Mouse (Mus musculus) testis, postnatal 10 days (tissue): ENCODE measurements around the gene Cbr4.
A peak's percentile ranks its signal among the peaks of the same experiment; 100 is the strongest.

Experiments
- DNase-seq: peaks from one replicate; pipeline ENCODE4 v3.0.0; 2021; ENCODE audit warnings: low spot score

Gene Cbr4

GRCm38 (mm10) chr8:61488631-61489030, 1.1 kb downstream of the Cbr4 start:
- DNase-seq, result no peak

- no peak for DNase-seq
These were observed 9.6 kb downstream of the Cbr4 start for GRCm38 (mm10) chr8:61497110-61497509.

DNA sequence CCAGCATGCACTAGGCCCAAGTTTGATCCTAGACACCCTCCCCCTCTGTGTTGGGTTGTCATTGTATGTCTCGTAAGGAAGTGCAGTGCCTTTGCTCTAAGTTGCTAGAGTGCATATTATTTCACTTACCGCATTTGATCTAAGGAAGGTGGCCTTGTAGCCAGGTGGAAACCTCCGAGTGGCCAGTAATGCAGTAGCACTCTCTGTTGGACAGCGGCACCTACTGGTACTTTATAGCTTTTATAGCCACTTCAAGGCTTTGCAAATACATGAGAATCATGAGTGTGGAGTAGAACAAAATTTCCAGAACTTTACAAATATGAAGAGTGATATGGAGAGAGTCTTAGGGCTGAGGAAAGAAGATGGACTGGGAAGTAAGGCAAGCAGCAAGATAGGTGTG, 11.5 kb downstream of the Cbr4 start:
- no peak for DNase-seq

DNA sequence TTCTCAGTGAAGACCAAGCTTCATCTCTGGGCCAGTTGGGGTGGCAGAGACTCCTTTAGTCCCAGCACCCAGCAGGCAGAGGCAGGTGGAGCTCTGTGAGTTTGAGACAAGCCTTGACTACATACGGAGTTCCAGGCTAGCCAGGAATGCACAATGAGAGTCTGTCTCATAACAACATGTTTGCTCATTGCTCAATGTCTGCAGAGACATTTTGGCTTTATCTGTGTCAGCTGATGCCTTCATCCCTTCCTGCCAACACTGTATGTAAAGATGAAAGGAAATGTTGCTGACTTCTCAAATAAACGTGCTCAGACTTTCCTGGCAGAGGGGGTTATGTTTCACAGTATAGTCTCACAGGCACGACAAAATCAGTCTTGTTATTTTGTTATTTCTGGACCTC, 13.4 kb downstream of the Cbr4 start:
- no peak for DNase-seq

GRCm38 (mm10) chr8:61502277-61502676, 14.7 kb downstream of the Cbr4 start:
- no peak for DNase-seq

DNA sequence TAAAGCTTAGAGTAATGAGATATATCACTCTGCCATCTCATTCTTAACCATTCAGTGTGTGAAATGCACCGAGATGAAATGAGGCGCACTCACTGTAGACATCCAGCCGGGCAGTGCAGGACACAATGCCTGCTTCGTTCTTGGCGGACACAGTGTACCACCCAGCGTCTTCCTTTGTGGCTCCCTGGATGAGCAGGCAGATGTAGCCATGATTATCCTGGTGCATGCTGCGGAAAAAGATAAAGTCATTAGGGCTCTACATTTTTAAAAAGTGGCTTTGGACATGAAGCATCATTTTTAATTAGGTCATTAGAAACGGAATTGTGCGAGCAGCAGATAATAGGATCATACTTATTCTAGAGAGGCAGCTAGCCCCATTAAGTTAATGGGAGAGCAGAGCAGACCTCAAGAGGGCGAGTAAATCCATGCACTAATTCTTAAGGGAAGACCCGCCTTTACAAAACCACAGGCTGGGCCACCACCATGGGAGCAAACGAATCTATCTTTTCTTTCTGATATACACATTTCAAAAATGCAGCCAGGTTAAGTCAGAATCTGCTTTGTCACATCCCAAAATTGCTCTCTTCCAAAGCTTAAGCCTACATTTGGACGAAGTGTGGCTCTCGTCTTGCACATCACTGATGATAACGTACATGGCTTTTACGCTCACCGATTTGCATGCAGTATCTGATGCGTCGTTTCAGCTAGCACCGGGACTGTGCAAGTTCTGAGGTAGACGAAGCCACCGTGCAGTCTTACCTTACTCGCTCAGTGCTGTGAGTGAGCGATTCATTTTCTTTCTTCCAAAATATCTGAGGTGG, 27.8 kb downstream of the Cbr4 start:
- DNase-seq, result no peak

GRCm38 (mm10) chr8:61515931-61516744, 28.6 kb downstream of the Cbr4 start:
- DNase-seq, result peak; percentile 89

GRCm38 (mm10) chr8:61516745-61517501, 29.4 kb downstream of the Cbr4 start:
- no peak for DNase-seq

- DNase-seq, result no peak
These were observed 30.1 kb downstream of the Cbr4 start for GRCm38 (mm10) chr8:61517502-61518185.

DNA sequence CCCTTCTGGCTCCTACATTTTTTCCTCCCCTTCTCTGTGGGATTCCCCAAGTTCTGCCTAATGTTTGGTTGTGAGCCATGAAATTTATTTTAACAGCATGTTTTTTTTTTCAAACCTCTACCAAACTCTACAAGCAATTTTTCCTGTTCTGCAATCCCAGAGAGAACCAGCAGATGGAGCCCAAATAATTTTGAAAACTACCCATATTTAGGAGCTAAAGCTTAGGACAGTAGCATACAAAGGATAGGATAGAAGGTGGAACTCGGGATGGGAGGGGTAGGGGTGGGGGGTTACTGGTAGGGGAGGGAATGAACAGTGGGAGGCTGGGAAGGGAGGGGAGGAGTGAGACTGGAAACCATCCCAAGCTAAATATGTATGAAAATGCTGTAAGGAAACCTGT, 34.6 kb downstream of the Cbr4 start:
- DNase-seq, result peak; percentile 58

DNA sequence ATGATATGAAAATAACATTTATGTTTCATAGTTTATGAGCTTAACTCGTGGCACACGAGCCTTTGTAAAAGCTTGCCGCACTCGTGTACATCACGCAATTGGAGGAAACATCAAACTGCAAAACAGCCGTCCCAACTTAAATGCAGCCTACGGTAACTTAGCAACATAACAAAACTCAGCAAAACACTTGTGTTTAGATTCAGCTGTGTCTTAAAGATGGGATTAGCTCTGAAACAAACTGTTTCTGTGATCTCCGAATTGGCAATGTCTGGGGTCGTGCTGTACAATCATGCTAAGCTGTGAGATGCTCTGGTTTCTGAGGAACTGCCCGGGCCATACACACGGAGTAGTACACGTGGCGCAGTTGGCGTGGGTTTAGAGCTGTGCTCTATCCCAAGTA, 39.5 kb downstream of the Cbr4 start:
- DNase-seq, result no peak

- no peak for DNase-seq
These were observed 40.7 kb downstream of the Cbr4 start for GRCm38 (mm10) chr8:61528197-61528596.

- no peak for DNase-seq
These were observed 41.1 kb downstream of the Cbr4 start for GRCm38 (mm10) chr8:61528642-61529041.

- no peak for DNase-seq
These were observed 44.6 kb downstream of the Cbr4 start for GRCm38 (mm10) chr8:61531944-61532795.

GRCm38 (mm10) chr8:61532831-61533230, 45.3 kb downstream of the Cbr4 start:
- no peak for DNase-seq

DNA sequence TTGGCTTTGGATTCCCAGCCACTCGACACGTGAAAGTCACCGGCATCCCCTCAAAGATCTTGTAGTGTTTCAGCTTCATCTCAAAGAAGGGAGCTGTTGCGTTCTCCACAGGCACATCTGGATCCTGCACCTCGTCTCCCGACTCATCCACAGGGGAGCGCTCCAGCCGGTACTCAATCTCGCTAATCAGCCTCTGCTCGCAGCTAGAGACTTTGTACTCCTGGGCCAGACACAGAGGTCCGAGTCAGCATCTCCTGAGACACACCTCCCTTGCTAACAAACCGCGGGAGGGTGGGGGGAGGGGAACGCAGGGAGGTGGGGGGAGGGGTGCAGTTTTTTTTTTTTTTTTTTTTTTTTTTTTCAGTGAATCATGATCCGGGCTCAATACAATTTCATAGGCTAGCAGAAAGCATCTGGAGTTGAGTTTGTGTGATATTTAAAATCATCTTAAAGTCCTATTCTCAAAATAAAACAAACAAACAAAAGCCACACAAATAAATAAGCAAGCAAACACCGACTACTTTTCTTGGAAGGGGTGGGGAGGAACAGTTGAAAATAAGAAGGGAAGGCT, 45.9 kb downstream of the Cbr4 start:
- DNase-seq, result no peak

DNA sequence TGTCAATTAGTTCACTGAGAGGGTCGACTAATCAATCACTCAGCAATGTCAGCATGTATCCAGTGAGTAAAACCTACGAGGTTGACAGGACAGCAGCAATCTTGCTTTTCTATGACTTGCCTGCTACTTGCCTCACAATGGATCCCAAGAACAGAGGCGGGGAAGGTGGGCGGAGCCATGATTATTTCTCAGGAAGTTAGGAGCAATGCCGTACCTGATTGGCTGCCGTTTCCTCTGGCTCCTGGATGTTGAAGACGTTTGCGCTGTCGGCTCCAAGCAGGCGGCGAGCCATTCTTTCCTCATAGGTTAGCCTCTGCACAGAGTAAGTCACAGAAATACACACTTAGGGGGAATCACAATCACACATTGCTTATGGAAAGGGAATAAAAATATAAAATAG, 47.9 kb downstream of the Cbr4 start:
- no peak for DNase-seq

DNA sequence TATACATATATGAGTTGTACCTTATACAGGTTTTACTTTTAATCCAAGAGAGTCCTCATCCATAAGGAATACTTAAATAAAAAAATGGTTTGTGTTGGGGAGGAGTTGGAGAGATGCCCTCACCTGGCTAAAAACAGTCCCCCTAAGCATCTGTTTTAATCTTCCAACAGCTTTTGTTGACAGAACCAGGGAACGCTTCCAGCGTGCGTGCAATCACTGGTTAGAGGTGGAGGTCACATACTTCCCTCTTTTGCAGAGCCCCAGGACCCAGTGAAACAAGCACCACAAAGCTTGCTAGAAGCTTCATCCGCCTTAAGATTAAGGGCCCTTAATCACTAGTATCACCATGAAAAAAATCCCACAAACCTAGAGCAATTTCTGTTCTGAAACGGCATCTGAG, 49.9 kb downstream of the Cbr4 start:
- DNase-seq, result no peak

DNA sequence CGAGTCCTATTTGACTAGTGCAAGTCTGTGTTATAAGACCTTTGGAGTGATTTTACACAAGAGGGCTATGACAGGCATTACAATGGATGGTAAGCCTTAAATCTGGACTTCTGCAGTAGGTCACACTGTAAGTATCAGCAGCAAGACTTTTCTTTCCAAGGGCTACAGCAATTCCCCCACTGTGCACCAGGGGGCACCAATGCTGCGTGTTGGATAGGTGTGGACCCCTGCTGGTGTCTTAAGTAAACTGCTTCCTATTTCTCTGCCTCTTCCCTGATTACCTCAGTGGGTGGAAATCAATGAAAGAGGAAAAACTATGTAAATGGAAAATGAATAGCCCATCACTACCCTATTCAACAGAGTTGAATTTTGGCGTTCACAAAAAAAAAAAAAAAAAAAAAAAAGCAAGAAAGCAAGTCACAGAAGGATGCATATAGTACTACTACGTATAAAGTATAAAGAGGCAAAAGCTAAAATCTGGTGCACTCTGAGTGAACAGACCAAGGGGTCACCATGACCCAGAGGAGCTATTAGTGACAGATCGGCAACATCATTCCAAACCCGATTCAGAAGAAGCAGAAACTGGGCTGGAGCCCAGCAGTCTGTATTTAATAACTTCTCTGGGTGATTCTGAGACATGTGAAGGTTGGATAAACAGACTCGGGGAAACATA, 52.4 kb downstream of the Cbr4 start:
- peak; percentile 92 for DNase-seq

- DNase-seq, result no peak
These were observed 62.1 kb downstream of the Cbr4 start for GRCm38 (mm10) chr8:61549585-61549984.
